Mouse (Mus musculus) CH12.LX (cell line): ENCODE results near the gene Mfsd5. TPM values are rescaled to one million over a fixed set of nuclear protein-coding genes. Genes with fewer than 3 reads are reported as not detected.

Source experiments
- DNase-seq: peaks from one replicate; pipeline ENCODE4 v3.0.0-alpha.2; 2013; ENCODE audit errors: extremely low read depth
- H3K27ac ChIP-seq: 2 replicates; pipeline ENCODE4 v1.5.1; 2012; ENCODE audit warnings: low read depth, mild to moderate bottlenecking, control low read depth, moderate library complexity; ENCODE audit not compliant: insufficient read depth
- H3K27me3 ChIP-seq: replicated peaks from 2 replicates; pipeline ENCODE3; 2012; ENCODE audit warnings: inconsistent platforms
- H3K36me3 ChIP-seq, 2 experiments: replicated peaks in 1 of 2; 2 replicates each; pipeline versions ENCODE3 to v1.6.1; 2012; ENCODE audit warnings: inconsistent platforms in 1 of 2, low read length in 1 of 2, mild to moderate bottlenecking in 1 of 2, mixed read lengths in 1 of 2, moderate library complexity in 1 of 2; ENCODE audit not compliant: control insufficient read depth in 1 of 2, insufficient read depth in 1 of 2
- H3K4me1 ChIP-seq, 2 experiments: 2 replicates each; pipeline ENCODE4 v1.6.1; 2012; ENCODE audit warnings: inconsistent platforms in 1 of 2, moderate library complexity in 1 of 2; ENCODE audit not compliant: insufficient read depth in 2 of 2, control insufficient read depth in 1 of 2
- H3K4me2 ChIP-seq: 2 replicates; pipeline ENCODE4 v1.6.1; 2012; ENCODE audit warnings: low read depth, mild to moderate bottlenecking, control low read depth; ENCODE audit not compliant: poor library complexity, insufficient read depth, severe bottlenecking
- H3K4me3 ChIP-seq, 3 experiments: fragments of 150-350 bp in 1 of 3; sonication (generic) in 1 of 3; replicated peaks in 1 of 3; 2 replicates each; pipeline versions ENCODE3 to v1.5.1; 2011 to 2012; ENCODE audit warnings: low read depth in 2 of 3, low read length in 2 of 3, mild to moderate bottlenecking in 2 of 3, moderate library complexity in 2 of 3, control low read depth in 1 of 3, improper control_type of control experiment in 1 of 3, inconsistent platforms in 1 of 3, mixed read lengths in 1 of 3; ENCODE audit not compliant: poor library complexity in 1 of 3
- H3K79me2 ChIP-seq: replicated peaks from 2 replicates; pipeline ENCODE4 v1.6.1; 2012; ENCODE audit warnings: mild to moderate bottlenecking, moderate library complexity; ENCODE audit not compliant: control insufficient read depth, poor library complexity, insufficient read depth, severe bottlenecking; ENCODE audit errors: extremely low read depth
- H3K9ac ChIP-seq: 2 replicates; pipeline ENCODE4 v1.6.1; 2012; ENCODE audit warnings: low read depth, mild to moderate bottlenecking, control low read depth, moderate library complexity; ENCODE audit not compliant: insufficient read depth
- H3K9me3 ChIP-seq: replicated peaks from 2 replicates; pipeline ENCODE3; 2012; ENCODE audit warnings: low read length, inconsistent platforms, mixed read lengths
- BHLHE40 ChIP-seq: IDR thresholded peaks from 2 replicates; pipeline ENCODE4 v1.6.1; 2011; ENCODE audit warnings: mild to moderate bottlenecking, low read depth, low read length, improper control_type of control experiment
- CHD2 ChIP-seq: IDR thresholded peaks from 2 replicates; pipeline ENCODE4 v1.6.1; 2011; ENCODE audit warnings: low read length, improper control_type of control experiment
- E2F4 ChIP-seq: IDR thresholded peaks from 2 replicates; pipeline ENCODE4 v1.6.1; 2011; ENCODE audit warnings: low read depth, low read length, improper control_type of control experiment; ENCODE audit not compliant: insufficient replicate concordance
- ELF1 ChIP-seq: IDR thresholded peaks from 2 replicates; pipeline ENCODE4 v1.6.1; 2014; ENCODE audit warnings: low read depth, mild to moderate bottlenecking, inconsistent platforms, low read length, improper control_type of control experiment
- EP300 ChIP-seq: IDR thresholded peaks from 2 replicates; pipeline ENCODE4 v1.6.1; 2011; ENCODE audit warnings: low read length, improper control_type of control experiment
- ETS1 ChIP-seq: conservative IDR thresholded peaks from 2 replicates; pipeline ENCODE4 v1.6.1; 2012; ENCODE audit warnings: low read depth, mild to moderate bottlenecking, inconsistent platforms, low read length, improper control_type of control experiment, moderate library complexity
- HCFC1 ChIP-seq: IDR thresholded peaks from 2 replicates; pipeline ENCODE4 v1.6.1; 2012; ENCODE audit warnings: low read depth, mild to moderate bottlenecking, inconsistent platforms, low read length, improper control_type of control experiment
- IRF4 ChIP-seq: IDR thresholded peaks from 2 replicates; pipeline ENCODE4 v1.6.1; 2014; ENCODE audit warnings: low read depth, mild to moderate bottlenecking, inconsistent platforms, low read length, improper control_type of control experiment
- JUND ChIP-seq: conservative IDR thresholded peaks from 2 replicates; pipeline ENCODE4 v1.6.1; 2011; ENCODE audit warnings: low read depth, low read length, improper control_type of control experiment
- KAT2A ChIP-seq: IDR thresholded peaks from 2 replicates; pipeline ENCODE4 v1.6.1; 2012; ENCODE audit warnings: low read length, improper control_type of control experiment, inconsistent platforms; ENCODE audit not compliant: insufficient replicate concordance
- MEF2A ChIP-seq: IDR thresholded peaks from 2 replicates; pipeline ENCODE4 v1.6.1; 2014; ENCODE audit warnings: low read depth, mild to moderate bottlenecking, inconsistent platforms, low read length, improper control_type of control experiment, borderline replicate concordance
- MXI1 ChIP-seq: IDR thresholded peaks from 2 replicates; pipeline ENCODE4 v1.6.1; 2011; ENCODE audit warnings: mild to moderate bottlenecking, low read depth, low read length, improper control_type of control experiment
- MYC ChIP-seq: IDR thresholded peaks from 2 replicates; pipeline ENCODE4 v1.6.1; 2011; ENCODE audit warnings: low read depth, mild to moderate bottlenecking, improper control_type of control experiment, low read length
- PAX5 ChIP-seq: IDR thresholded peaks from 2 replicates; pipeline ENCODE4 v1.6.1; 2012; ENCODE audit warnings: low read length, inconsistent platforms, mixed read lengths
- POLR2A ChIP-seq: IDR thresholded peaks from 2 replicates; pipeline ENCODE4 v1.6.1; 2011; ENCODE audit warnings: low read depth, mild to moderate bottlenecking, improper control_type of control experiment, low read length
- POLR2AphosphoS2 ChIP-seq: IDR thresholded peaks from 2 replicates; pipeline ENCODE4 v1.6.1; 2011; ENCODE audit warnings: low read depth, low read length, improper control_type of control experiment
- RAD21 ChIP-seq: IDR thresholded peaks from 2 replicates; pipeline ENCODE4 v1.6.1; 2011; ENCODE audit warnings: low read depth, mild to moderate bottlenecking, low read length, improper control_type of control experiment, moderate library complexity
- SIN3A ChIP-seq: IDR thresholded peaks from 2 replicates; pipeline ENCODE4 v1.6.1; 2012; ENCODE audit warnings: low read length, improper control_type of control experiment, inconsistent platforms
- SMC3 ChIP-seq: IDR thresholded peaks from 2 replicates; pipeline ENCODE4 v1.6.1; 2011; ENCODE audit warnings: low read depth, low read length, improper control_type of control experiment
- TBP ChIP-seq: conservative IDR thresholded peaks from 2 replicates; pipeline ENCODE4 v1.6.1; 2011; ENCODE audit warnings: low read depth, low read length, improper control_type of control experiment
- TCF12 ChIP-seq: IDR thresholded peaks from 2 replicates; pipeline ENCODE4 v1.6.1; 2014; ENCODE audit warnings: low read depth, mild to moderate bottlenecking, inconsistent platforms, low read length, improper control_type of control experiment
- UBTF ChIP-seq: IDR thresholded peaks from 2 replicates; pipeline ENCODE4 v1.6.1; 2012; ENCODE audit warnings: low read depth, mild to moderate bottlenecking, inconsistent platforms, low read length, improper control_type of control experiment, moderate library complexity
- USF2 ChIP-seq: conservative IDR thresholded peaks from 2 replicates; pipeline ENCODE4 v1.6.1; 2011; ENCODE audit warnings: low read depth, low read length, improper control_type of control experiment
- ZKSCAN1 ChIP-seq: IDR thresholded peaks from 2 replicates; pipeline ENCODE4 v1.6.1; 2012; ENCODE audit warnings: low read depth, inconsistent platforms, low read length, improper control_type of control experiment, borderline replicate concordance
- dilution Hi-C: fragments of 300-500 bp; cut with MboI; formaldehyde crosslinking; loops from 2 replicates; pipeline ENCODE4 v1.14.3; 2020; ENCODE audit warnings: low sequenced_read_pairs; ENCODE audit not compliant: extremely low pct_unique_long_range_greater_than_20kb, extremely low pct_ligation_motif_present
- in situ Hi-C: fragments of 300-500 bp; cut with MboI; formaldehyde crosslinking; loops from 3 replicates; pipeline ENCODE4 v1.14.3; 2019; ENCODE audit warnings: low sequenced_read_pairs, low pct_ligation_motif_present, low pct_unique_long_range_greater_than_20kb, mixed read lengths
- polyA plus RNA-seq: library from polyadenylated mRNA; unstranded; fragments of >175 nt; gene quantifications from 2 replicates; pipeline ENCODE4 v1.2.1, GENCODE M21; 2012; ENCODE audit warnings: low read depth; ENCODE audit not compliant: insufficient read length
- total RNA-seq, 2 experiments: library from RNA; depleted of rRNA; stranded (reverse); fragments of 300-350 nt in 1 of 2; fragments of >200 nt in 1 of 2; gene quantifications; 2 replicates each; pipeline ENCODE4 v1.2.3; 2012 to 2014

Gene Mfsd5
- total and polyA plus RNA-seq, 3 experiments = 31.1 to 90.6 (median 51.8) TPM

GRCm38 (mm10) chr15:102239851-102240250 lies 39.4 kb upstream of the Mfsd5 start:
- H3K27me3 ChIP-seq = peaks cover 19% of the 10 kb centered on the region
- no peak for DNase-seq
- no peaks in the 10 kb centered on the region for H3K36me3 ChIP-seq
- no peak overlapping the region for H3K9ac ChIP-seq
- no peak overlapping the region for H3K27ac ChIP-seq
- TF ChIP-seq JUND = no peak
- no peak for TF ChIP-seq SIN3A
- no peak for TF ChIP-seq USF2
- no peak for TF ChIP-seq ELF1
- no peak for TF ChIP-seq TCF12
- no peak for TF ChIP-seq ZKSCAN1
- TF ChIP-seq MYC = no peak
- no peak for TF ChIP-seq PAX5
- no peak for TF ChIP-seq MEF2A
- TF ChIP-seq CHD2 = no peak
- no peak for TF ChIP-seq BHLHE40
- H3K9me3 ChIP-seq = no peaks in the 10 kb centered on the region
- in situ Hi-C loops (loop anchor here (5.0 kb wide), 2 partner anchors 47 to 77 kb away; no protein-coding TSS in a partner anchor), dilution Hi-C loops (no loop called here)
- H3K4me2 ChIP-seq = no peak overlapping the region
- H3K79me2 ChIP-seq = no peaks in the 10 kb centered on the region
- no peak overlapping the region for H3K4me3 ChIP-seq
- H3K4me1 ChIP-seq = peaks cover 10 to 32% of the 10 kb centered on the region in 2 experiments; a peak in 3 of 4 replicates

- H3K4me1 ChIP-seq = peaks cover 10 to 24% of the 10 kb centered on the region in 2 experiments; a peak in 3 of 4 replicates
- no peak overlapping the region for H3K4me3 ChIP-seq
- no peak overlapping the region for H3K27ac ChIP-seq
- H3K27me3 ChIP-seq = peaks cover 23% of the 10 kb centered on the region
- no peak overlapping the region for H3K9ac ChIP-seq
- H3K9me3 ChIP-seq = no peaks in the 10 kb centered on the region
- DNase-seq = no peak
- dilution Hi-C loops = no loop called here
- H3K79me2 ChIP-seq = no peaks in the 10 kb centered on the region
- in situ Hi-C loops = no loop called here
- no peaks in the 10 kb centered on the region for H3K36me3 ChIP-seq
- H3K4me2 ChIP-seq = no peak overlapping the region
- TF ChIP-seq RAD21 = no peak
- no peak for TF ChIP-seq E2F4
- TF ChIP-seq UBTF = no peak
- no peak for TF ChIP-seq MEF2A
- no peak for TF ChIP-seq POLR2AphosphoS2
- TF ChIP-seq ETS1 = no peak
- TF ChIP-seq SMC3 = no peak
- no peak for TF ChIP-seq KAT2A
- TF ChIP-seq ZKSCAN1 = no peak
- TF ChIP-seq MXI1 = no peak
- no peak for TF ChIP-seq EP300
- no peak for TF ChIP-seq IRF4
- TF ChIP-seq HCFC1 = no peak
- no peak for TF ChIP-seq JUND
- no peak for TF ChIP-seq TCF12
- TF ChIP-seq TBP = no peak
- no peak for TF ChIP-seq POLR2A
Measured at GRCm38 (mm10) chr15:102240607-102241006, 38.6 kb upstream of the Mfsd5 start.
